9 mouse cellular contexts compared by ENCODE assay signal in the genomic region with DNA sequence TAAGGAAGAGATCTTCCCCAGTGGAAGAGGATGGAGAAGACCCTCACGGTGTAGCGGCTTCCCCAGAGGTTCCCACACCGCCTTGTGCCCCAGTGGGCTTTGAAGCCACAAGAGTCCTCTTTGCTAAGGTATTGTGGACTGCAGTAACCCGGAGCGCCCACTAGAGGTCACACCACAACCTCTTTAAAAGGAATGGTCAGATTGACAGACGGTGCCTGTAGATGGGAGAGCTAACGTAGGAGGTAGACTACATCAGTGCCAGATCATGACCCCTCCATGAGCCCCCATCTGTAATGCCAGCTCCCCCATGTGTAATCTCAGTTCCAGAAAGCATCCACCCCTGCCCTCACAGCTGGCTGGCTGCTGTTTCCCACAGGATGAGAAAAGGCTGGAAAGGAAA. TPM values are rescaled to one million over a fixed set of nuclear protein-coding genes. Genes with fewer than 3 reads are reported as not detected.
DNase-seq lines count a peak whose midpoint lies in the region; ATAC-seq and TF ChIP-seq lines count a peak whose summit lies in the region.
"Had no signal": no experiment of that assay in that cellular context is flagged by ENCODE, and none has a peak within 500 bp of the region (broad histone marks: within the 10 kb centered on the region; RNA-seq: fewer than 3 reads in every experiment).

No protein-coding gene starts in this region.

- no peaks in the 10 kb centered on the region for H3K27me3 ChIP-seq in E14TG2a.4 (ENCODE audit: insufficient read depth, low read length)
- 0 out of 2 replicates have a peak, but pooled peaks cover 9% of the 10 kb centered on the region for H3K27me3 ChIP-seq in embryonic facial prominence, embryonic 10.5 days (replicated peaks; ENCODE audit: low read depth, poor library complexity, severe bottlenecking)
- no peaks in the 10 kb centered on the region for H3K27me3 ChIP-seq in lung, embryonic 14.5 days (ENCODE audit: insufficient read depth, low read length)

- H3K4me1 ChIP-seq in E14TG2a.4 (replicated peaks; ENCODE audit: low read depth, low read length) = peaks cover 36% of the 10 kb centered on the region
- peaks cover 11% of the 10 kb centered on the region; the same call in 1 of the 2 replicates for H3K4me1 ChIP-seq in embryonic facial prominence, embryonic 10.5 days
- no peaks in the 10 kb centered on the region for H3K4me1 ChIP-seq in lung, embryonic 14.5 days (ENCODE audit: insufficient read depth)

- H3K27ac ChIP-seq in embryonic facial prominence, embryonic 10.5 days (replicated peaks) = no peak overlapping the region
- no peak overlapping the region for H3K27ac ChIP-seq in lung, embryonic 14.5 days (ENCODE audit: low read depth)
- H3K27ac ChIP-seq: heart, embryonic 13.5 days had no signal

- H3K4me2 ChIP-seq in lung, embryonic 14.5 days = no peak overlapping the region
- H3K4me2 ChIP-seq: heart, embryonic 13.5 days had no signal

- H3K36me3 ChIP-seq in E14TG2a.4 (ENCODE audit: insufficient read depth, low read length) = peaks cover 33% of the 10 kb centered on the region
- H3K36me3 ChIP-seq in embryonic facial prominence, embryonic 10.5 days (replicated peaks) = peaks cover 29% of the 10 kb centered on the region
- peaks cover 31% of the 10 kb centered on the region; the same call in 1 of the 2 replicates for H3K36me3 ChIP-seq in lung, embryonic 14.5 days (ENCODE audit: insufficient read depth)

- H3K4me3 ChIP-seq in E14TG2a.4 (replicated peaks; ENCODE audit: low read length) = no peak overlapping the region
- no peak overlapping the region for H3K4me3 ChIP-seq in embryonic facial prominence, embryonic 10.5 days
- no peak overlapping the region for H3K4me3 ChIP-seq in lung, embryonic 14.5 days (ENCODE audit: low read depth, low read length)
- H3K4me3 ChIP-seq: heart, embryonic 13.5 days had no signal

- no peak overlapping the region for H3K9ac ChIP-seq in lung, embryonic 14.5 days
- H3K9ac ChIP-seq: heart, embryonic 13.5 days had no signal

- TF ChIP-seq CTCF in E14TG2a.4 (conservative IDR thresholded peaks at IDR 0.05; ENCODE audit: low read length) = peak; percentile 77
- TF ChIP-seq CTCF in lung, embryonic 14.5 days (IDR thresholded peaks at IDR 0.05; ENCODE audit: low read depth) = peak; percentile 95

- ATAC-seq in lung, embryonic 14.5 days (ENCODE audit: insufficient read depth) = peak; percentile 39; the same call in 1 of the 2 replicates

- intact Hi-C loops in heart, postnatal 10 days (cut with DNase I) = loop anchor here (2.0 to 5.0 kb wide), 3 partner anchors 35 to 140 kb away; no protein-coding TSS in a partner anchor

- 13% methylated on average over 7 of the region's 7 CpGs for WGBS in embryonic facial prominence, embryonic 10.5 days
- 6% methylated on average over 7 of the region's 7 CpGs for WGBS in large intestine, adult 2 months
- 7% methylated on average over 7 of the region's 7 CpGs for WGBS in lung, embryonic 14.5 days

- DNase-seq in adrenal gland, postnatal 25 days = peak; percentile 72
- peak; percentile 82 for DNase-seq in embryonic facial prominence, embryonic 10.5 days (ENCODE audit: low spot score)
- peak; percentile 78 to 83 for DNase-seq in heart, postnatal 10 days
- DNase-seq in large intestine, adult 2 months (ENCODE audit: low read depth, low spot score) = peak; percentile 33
- peak; percentile 92 for DNase-seq in lung, embryonic 14.5 days
- DNase-seq in retina, embryonic 14.5 days (ENCODE audit: low spot score) = peak; percentile 93
- DNase-seq in thymus, postnatal 36 days = peak; percentile 72 to 73

- no peaks in the 10 kb centered on the region for H3K9me3 ChIP-seq in E14TG2a.4 (ENCODE audit: low read length)
- H3K9me3 ChIP-seq in embryonic facial prominence, embryonic 10.5 days = 0 out of 2 replicates have a peak, but pooled peaks cover 6% of the 10 kb centered on the region
- H3K9me3 ChIP-seq in lung, embryonic 14.5 days (ENCODE audit: low read depth, low read length) = no peaks in the 10 kb centered on the region
- H3K9me3 ChIP-seq: heart, embryonic 13.5 days had no signal

RNA-seq across cellular contexts. Expression of a gene that starts 3.0 kb away (rescaled TPM):
- total RNA-seq in adrenal gland, postnatal 25 days (2021) = not detected in 2 replicates
- not detected in 2 replicates for polyA plus RNA-seq in embryonic facial prominence, embryonic 10.5 days (2016; fragmentation: Nextera tagmentation; extraction: Ambion mirVana)
- not detected for total RNA-seq in heart, postnatal 10 days (2021)
- not detected in 2 replicates for polyA plus RNA-seq in large intestine, adult 2 months (2012; rRNA removed)
- not detected in 2 replicates for polyA plus RNA-seq in lung, embryonic 14.5 days (2014; fragmentation: Nextera tagmentation; extraction: Ambion mirVana)
- polyA plus RNA-seq: heart, embryonic 13.5 days had no signal

RNA-seq across cellular contexts. Expression of a gene that starts 31.5 kb away (rescaled TPM):
- total RNA-seq in adrenal gland, postnatal 25 days (2021) = 39.1 and 46.2 TPM in 2 replicates
- polyA plus RNA-seq in embryonic facial prominence, embryonic 10.5 days (2016; fragmentation: Nextera tagmentation; extraction: Ambion mirVana) = 13.9 and 15.0 TPM in 2 replicates
- total RNA-seq in heart, postnatal 10 days (2021) = 10 to 100 TPM; 30.2 to 51.0 TPM
- polyA plus RNA-seq in large intestine, adult 2 months (2012; rRNA removed) = 11.1 and 12.5 TPM in 2 replicates
- 17.5 and 18.4 TPM in 2 replicates for polyA plus RNA-seq in lung, embryonic 14.5 days (2014; fragmentation: Nextera tagmentation; extraction: Ambion mirVana)

RNA-seq across cellular contexts. Expression of a gene that starts 43.0 kb away (rescaled TPM):
- 171 and 182 TPM in 2 replicates for total RNA-seq in adrenal gland, postnatal 25 days (2021)
- polyA plus RNA-seq in embryonic facial prominence, embryonic 10.5 days (2016; fragmentation: Nextera tagmentation; extraction: Ambion mirVana) = 199 and 215 TPM in 2 replicates
- total RNA-seq in heart, postnatal 10 days (2021) = 100 to 1,000 TPM; 181 to 187 TPM
- 54.3 and 68.1 TPM in 2 replicates for polyA plus RNA-seq in large intestine, adult 2 months (2012; rRNA removed)
- 198 and 202 TPM in 2 replicates for polyA plus RNA-seq in lung, embryonic 14.5 days (2014; fragmentation: Nextera tagmentation; extraction: Ambion mirVana)

Comparison
In these comparisons a context has a peak if more than half of its experiments do, and no peak if none do; other contexts are left out.
1. DNase-seq: peak in every context shown above with its lines; median percentile 93 in retina, embryonic 14.5 days; 92 in lung, embryonic 14.5 days; 82 in embryonic facial prominence, embryonic 10.5 days; 80 in heart, postnatal 10 days; 72 in thymus, postnatal 36 days; 72 in adrenal gland, postnatal 25 days; 33 in large intestine, adult 2 months.